Mouse (Mus musculus) cerebellum, adult 2 months (tissue): ENCODE data around the gene BC030867. TPM values are rescaled to one million over a fixed set of nuclear protein-coding genes. Genes with fewer than 3 reads are reported as not detected.

ENCODE experiments used
- DNase-seq, 2 experiments: peaks; one replicate each; pipeline ENCODE4 v3.0.0; 2021
- H3K27ac ChIP-seq: fragments of 200-500 bp; 2 replicates; pipeline ENCODE4 v1.5.1; 2012; ENCODE audit warnings: low read length, control low read depth, inconsistent platforms; ENCODE audit not compliant: insufficient read depth
- H3K27me3 ChIP-seq: fragments of 200-500 bp; 2 replicates; pipeline ENCODE4 v1.6.1; 2012; ENCODE audit warnings: inconsistent platforms, mild to moderate bottlenecking, low read length, moderate library complexity; ENCODE audit not compliant: control insufficient read depth, insufficient read depth
- H3K4me1 ChIP-seq: fragments of 200-500 bp; 2 replicates; pipeline ENCODE4 v1.6.1; 2011; ENCODE audit warnings: low read length; ENCODE audit not compliant: control insufficient read depth, insufficient read depth
- H3K4me3 ChIP-seq: fragments of 200-500 bp; replicated peaks from 2 replicates; pipeline ENCODE3; 2011; ENCODE audit warnings: mild to moderate bottlenecking, low read depth, low read length, control low read depth; ENCODE audit not compliant: insufficient read depth
- CTCF ChIP-seq: fragments of 200-500 bp; IDR thresholded peaks from 2 replicates; pipeline ENCODE4 v1.5.1; 2011; ENCODE audit warnings: low read depth, mild to moderate bottlenecking, control low read depth, low read length, moderate library complexity, borderline replicate concordance; ENCODE audit not compliant: insufficient read depth
- POLR2A ChIP-seq: fragments of 200-500 bp; IDR thresholded peaks from 2 replicates; pipeline ENCODE4 v1.6.1; 2011; ENCODE audit warnings: low read length, control low read depth, borderline replicate concordance; ENCODE audit not compliant: insufficient read depth
- WGBS: fragments of 180-500 bp; shearing (Covaris S2); methylation state at CpG from one replicate; pipeline ENCODE4 v1.1.7; 2018; 5-methylcytosine and 5-hydroxymethylcytosine counted together
- polyA plus RNA-seq: library from polyadenylated mRNA; depleted of rRNA; stranded (reverse); fragments of >200 nt; gene quantifications from 2 replicates; pipeline ENCODE4 v1.2.3, GENCODE M21; 2012

BC030867 gene
- polyA plus RNA-seq, 1 experiment, result 2.2 TPM

DNA sequence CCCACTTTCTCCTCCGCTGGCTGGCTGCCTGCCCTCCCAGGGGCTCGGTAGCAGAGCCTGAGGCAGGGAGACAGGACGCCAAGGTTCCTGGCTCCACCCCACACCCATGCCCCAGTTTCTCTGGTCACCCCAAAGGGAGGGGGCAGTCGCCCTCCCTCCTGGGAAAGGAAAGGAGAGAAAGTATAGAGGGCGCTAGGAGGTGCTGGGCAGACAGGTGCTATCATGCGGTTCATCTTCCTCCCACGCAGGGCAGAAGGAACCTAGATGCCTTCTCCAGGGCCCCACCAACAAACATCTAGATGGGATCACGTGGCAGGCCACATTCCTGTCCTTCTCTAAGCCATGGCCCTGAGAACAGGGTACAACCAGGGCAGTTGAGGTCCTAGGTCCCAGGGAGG lies 26.7 kb upstream of the BC030867 start:
- TF ChIP-seq POLR2A (no peak), CTCF (no peak)
- peaks cover 87% of the 10 kb centered on the region for H3K4me1 ChIP-seq
- peak overlapping the region; percentile 17; the same call in 1 of the 2 replicates for H3K27ac ChIP-seq
- 20% methylated on average over 8 of the region's 8 CpGs for WGBS
- H3K4me3 ChIP-seq, result no peak overlapping the region
- no peaks in the 10 kb centered on the region for H3K27me3 ChIP-seq
- DNase-seq, result peak; percentile 58 to 65

DNA sequence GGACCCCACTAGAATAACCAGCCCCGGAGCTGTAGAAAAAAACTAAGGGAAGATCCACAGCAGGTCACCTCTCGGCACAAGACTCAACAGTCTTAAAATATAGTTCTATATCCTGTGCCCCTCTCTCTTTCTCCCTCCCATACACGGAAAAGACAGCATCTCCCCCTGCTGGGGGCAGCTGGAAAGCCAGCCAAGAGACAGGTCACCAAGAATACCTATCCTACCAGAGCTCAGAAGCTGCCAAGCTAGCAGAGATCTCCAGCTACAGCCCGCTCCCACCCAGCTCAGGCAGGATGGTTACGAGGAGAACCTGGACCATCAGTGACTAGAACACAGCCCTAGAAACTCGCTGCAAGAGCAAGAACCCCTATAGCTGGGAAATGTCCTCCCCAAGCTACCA lies 25.5 kb upstream of the BC030867 start:
- Histone ChIP-seq H3K27ac (no peak overlapping the region), H3K4me3 (no peak overlapping the region), H3K27me3 (no peaks in the 10 kb centered on the region), H3K4me1 (peaks cover 79% of the 10 kb centered on the region)
- DNase-seq, result peak; percentile 34 to 43
- TF ChIP-seq POLR2A, result no peak
- TF ChIP-seq CTCF, result 0 out of 2 replicates have a peak, but pooled peaks have one; percentile 21
- 39% methylated on average over 6 of the region's 6 CpGs for WGBS

DNA sequence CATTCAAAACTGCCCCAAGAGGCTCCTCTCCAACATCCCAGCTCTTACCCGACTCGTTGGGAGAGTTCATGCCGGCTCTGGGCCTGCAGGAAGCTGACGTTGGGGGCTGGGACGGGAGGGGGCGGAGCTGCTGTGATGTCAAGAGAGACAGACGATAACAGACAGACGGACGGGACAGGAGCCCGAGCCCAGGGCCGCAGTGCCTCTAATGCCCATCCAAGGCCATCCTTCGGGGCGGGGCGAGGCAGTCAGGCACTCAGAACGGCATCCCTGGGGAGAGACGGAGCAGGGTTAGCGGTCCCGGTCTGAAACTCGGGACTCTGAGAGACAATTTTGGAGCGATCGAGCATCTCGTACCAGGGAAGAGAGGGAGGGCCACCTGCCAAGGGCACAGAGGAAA lies 24.0 kb upstream of the BC030867 start:
- no peak for TF ChIP-seq CTCF
- no peak for TF ChIP-seq POLR2A
- no peak overlapping the region for H3K27ac ChIP-seq
- peak overlapping the region; percentile 9 for H3K4me3 ChIP-seq
- peak in 1 of 2 experiments; percentile 47 for DNase-seq
- H3K4me1 ChIP-seq, result peaks cover 70% of the 10 kb centered on the region
- 5% methylated on average over 22 of the region's 22 CpGs for WGBS
- no peaks in the 10 kb centered on the region for H3K27me3 ChIP-seq

DNA sequence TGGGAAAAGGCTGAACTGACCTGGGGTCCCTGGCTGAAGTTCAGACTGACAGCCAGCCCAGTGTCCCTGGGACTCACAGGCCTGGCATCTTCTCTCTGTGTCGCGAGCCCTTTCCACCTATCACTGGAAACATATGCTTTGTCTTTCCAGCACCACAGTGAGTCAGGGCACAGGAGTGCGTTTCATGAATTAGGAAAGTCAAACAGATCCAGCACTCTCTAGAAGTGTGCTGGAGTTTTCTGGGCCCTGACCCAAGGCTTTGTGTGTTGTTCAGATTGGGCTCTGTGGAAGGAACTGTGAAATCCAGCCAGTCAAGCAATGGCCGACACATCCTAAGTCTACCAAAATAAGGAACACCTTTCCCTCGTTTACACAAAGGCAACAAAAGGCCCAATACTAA lies 23.5 kb upstream of the BC030867 start:
- WGBS, result 14% methylated on average over 5 of the region's 5 CpGs
- H3K4me1 ChIP-seq, result peaks cover 65% of the 10 kb centered on the region
- no peak for DNase-seq

DNA sequence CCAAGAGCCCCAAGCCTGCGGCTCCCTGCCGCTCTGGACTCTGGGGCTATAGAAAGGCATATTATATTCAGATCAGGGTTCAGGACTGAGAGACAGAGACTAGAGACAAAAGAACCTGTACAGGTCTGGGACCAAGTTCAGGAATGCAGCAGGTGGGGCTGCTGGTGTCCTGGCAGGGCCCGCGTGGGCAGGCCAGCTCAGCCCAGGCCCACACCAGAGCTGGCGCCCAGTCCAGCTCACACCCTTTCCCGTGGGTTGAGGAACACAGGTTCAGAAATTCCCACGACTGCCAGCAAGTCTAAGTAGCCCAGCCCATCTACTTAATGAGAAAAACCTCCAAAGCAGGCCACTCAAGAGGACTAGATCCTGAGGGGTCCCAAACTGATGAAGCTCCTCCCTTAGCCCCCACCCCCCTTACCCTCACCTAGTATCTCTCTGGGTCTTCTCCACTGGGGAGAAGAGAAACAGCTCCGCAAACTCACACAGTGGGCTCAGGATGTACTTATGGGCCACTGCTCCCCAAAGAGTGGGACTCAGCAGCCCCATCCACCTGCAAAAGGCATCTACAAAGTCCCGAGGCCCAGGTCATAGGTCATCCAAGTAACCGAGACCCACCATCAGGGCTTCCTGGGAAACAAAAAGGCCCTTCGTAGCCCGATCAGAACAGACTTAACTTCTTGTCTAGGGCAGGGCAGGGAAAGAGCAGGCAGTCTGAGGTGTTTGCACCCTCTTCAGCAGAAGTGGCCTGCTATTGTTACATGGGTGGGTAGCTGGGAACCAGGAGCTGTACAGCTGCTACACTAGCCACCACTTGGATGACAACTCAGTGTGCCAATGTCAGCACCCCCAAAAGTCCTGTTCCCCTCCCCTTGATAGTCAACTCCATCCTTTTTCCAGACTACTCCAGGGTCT lies 22.4 kb upstream of the BC030867 start:
- H3K27me3 ChIP-seq, result no peaks in the 10 kb centered on the region
- TF ChIP-seq POLR2A (no peak), CTCF (no peak)
- DNase-seq, result peak; percentile 46 to 68
- 45% methylated on average over 12 of the region's 12 CpGs for WGBS
- H3K27ac ChIP-seq, result no peak overlapping the region
- H3K4me3 ChIP-seq, result no peak overlapping the region
- H3K4me1 ChIP-seq, result peaks cover 57% of the 10 kb centered on the region

More for the DNA sequence above, 23.5 kb upstream of the BC030867 start:
- Histone ChIP-seq H3K27me3 (no peaks in the 10 kb centered on the region), H3K4me3 (no peak overlapping the region), H3K27ac (no peak overlapping the region)
- no peak for TF ChIP-seq CTCF
- TF ChIP-seq POLR2A, result no peak

DNA sequence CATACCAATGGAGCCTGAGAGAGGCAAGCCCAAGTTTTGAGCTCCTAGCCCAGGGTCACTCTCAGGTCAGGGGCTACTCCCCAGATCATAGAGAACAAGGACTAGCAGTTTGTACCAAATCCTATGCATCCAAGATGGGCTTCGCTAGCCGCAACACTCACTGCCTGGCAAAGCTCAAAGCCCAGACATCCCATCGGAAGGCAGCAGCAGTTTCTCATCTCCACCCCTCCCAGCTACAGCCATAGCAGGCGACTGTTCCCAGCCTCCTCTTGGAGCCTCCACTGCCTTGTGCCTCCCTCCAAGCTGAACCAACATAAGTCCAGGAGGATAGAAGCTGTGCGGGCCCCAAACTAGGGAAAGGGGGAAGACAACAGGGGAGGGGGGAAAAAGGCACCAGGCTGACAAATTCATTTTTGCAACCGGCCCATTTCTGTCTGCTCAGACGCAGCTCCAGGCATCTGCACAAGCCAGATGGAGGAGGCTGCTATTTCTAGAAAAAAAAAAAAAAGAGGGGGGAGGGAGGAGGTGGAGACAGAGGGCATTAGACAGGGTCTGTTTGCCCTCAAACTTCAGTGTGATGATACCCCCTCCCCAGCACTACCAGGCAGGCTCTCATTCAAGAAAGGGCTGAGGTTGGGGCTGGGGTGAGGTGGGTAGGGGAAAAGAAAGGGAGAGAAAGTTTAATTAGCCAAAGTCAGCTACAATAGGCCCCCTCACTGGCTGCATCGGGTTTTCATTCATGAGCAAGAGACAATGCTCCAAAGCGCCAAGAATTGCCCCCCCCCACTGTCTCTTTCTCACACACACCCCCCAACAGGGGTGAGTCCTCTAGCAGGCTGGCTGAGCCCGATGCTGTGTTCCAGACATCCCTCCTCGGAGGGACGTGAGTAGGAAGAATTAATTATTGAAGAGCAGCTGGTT lies 21.2 kb upstream of the BC030867 start:
- no peak overlapping the region for H3K27ac ChIP-seq
- no peak for TF ChIP-seq CTCF
- no peak for TF ChIP-seq POLR2A
- H3K27me3 ChIP-seq, result no peaks in the 10 kb centered on the region
- peak overlapping the region; percentile 98 for H3K4me3 ChIP-seq
- WGBS, result 6% methylated on average over 12 of the region's 12 CpGs
- DNase-seq, result peak in 1 of 2 experiments; percentile 46
- peaks cover 46% of the 10 kb centered on the region for H3K4me1 ChIP-seq

DNA sequence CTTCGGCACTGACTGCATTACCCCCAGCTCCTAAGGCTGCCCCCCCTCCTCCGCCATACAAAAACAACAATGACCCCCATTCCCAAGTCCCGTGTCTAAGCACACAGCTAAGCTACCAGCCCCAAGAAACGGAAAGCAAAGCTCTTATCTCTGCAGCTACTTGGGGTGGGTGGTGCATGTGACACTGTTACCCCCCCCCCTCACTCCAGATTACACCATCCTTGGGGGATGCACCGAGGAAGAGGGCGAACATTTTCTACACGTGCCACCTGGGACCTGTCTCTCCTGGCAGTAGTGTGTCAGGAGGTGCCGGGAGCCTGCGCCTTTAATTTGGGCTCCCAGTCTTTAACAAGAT lies 20.5 kb upstream of the BC030867 start:
- TF ChIP-seq POLR2A, result no peak
- no peak for TF ChIP-seq CTCF
- H3K4me3 ChIP-seq, result peak overlapping the region; percentile 98
- no peak overlapping the region for H3K27ac ChIP-seq
- whole genome bisulfite sequencing, result 6% methylated on average over 9 of the region's 9 CpGs
- DNase-seq, result peak in 1 of 2 experiments; percentile 25
- H3K4me1 ChIP-seq, result peaks cover 41% of the 10 kb centered on the region
- H3K27me3 ChIP-seq, result no peaks in the 10 kb centered on the region
